Mouse (Mus musculus) forebrain, postnatal 0 days (tissue): ENCODE measurements around the gene Tenm4. TPM values are rescaled to one million over a fixed set of nuclear protein-coding genes. Genes with fewer than 3 reads are reported as not detected.

Experiments used
- ATAC-seq: fragments of 200-750 bp; cut with Nextera tagmentation; 2 replicates; pipeline ENCODE4 v1.8.0; 2017; ENCODE audit warnings: mild to moderate bottlenecking, moderate library complexity
- DNase-seq: peaks from one replicate; pipeline ENCODE4 v3.0.0-alpha.2; 2015
- H3K27ac ChIP-seq: fragments of 300-500 bp; sonication (generic); 2 replicates; pipeline ENCODE4 v1.5.1; 2014; ENCODE audit warnings: low read depth, mild to moderate bottlenecking, antibody characterized with exemption, low read length, moderate library complexity, mixed read lengths
- H3K27me3 ChIP-seq: fragments of 300-500 bp; sonication (generic); 2 replicates; pipeline ENCODE4 v1.6.1; 2014; ENCODE audit warnings: mild to moderate bottlenecking, low read length, mixed read lengths; ENCODE audit not compliant: insufficient read depth
- H3K36me3 ChIP-seq: fragments of 300-500 bp; sonication (generic); 2 replicates; pipeline ENCODE4 v1.6.1; 2014; ENCODE audit warnings: mild to moderate bottlenecking, moderate library complexity; ENCODE audit not compliant: insufficient read depth
- H3K4me1 ChIP-seq: fragments of 300-500 bp; sonication (generic); 2 replicates; pipeline ENCODE4 v1.6.1; 2014; ENCODE audit warnings: antibody characterized with exemption; ENCODE audit not compliant: insufficient read depth
- H3K4me2 ChIP-seq: fragments of 300-500 bp; sonication (generic); 2 replicates; pipeline ENCODE4 v1.6.1; 2014; ENCODE audit warnings: low read depth, mild to moderate bottlenecking, moderate library complexity
- H3K4me3 ChIP-seq: fragments of 300-500 bp; sonication (generic); 2 replicates; pipeline ENCODE4 v1.5.1; 2014; ENCODE audit warnings: low read depth, low read length, mixed read lengths
- H3K9ac ChIP-seq: fragments of 300-500 bp; sonication (generic); 2 replicates; pipeline ENCODE4 v1.6.1; 2014; ENCODE audit warnings: mild to moderate bottlenecking
- H3K9me3 ChIP-seq: fragments of 300-500 bp; sonication (generic); 2 replicates; pipeline ENCODE4 v1.6.1; 2016; ENCODE audit warnings: low read length
- CTCF ChIP-seq: sonication (generic); IDR thresholded peaks from 2 replicates; pipeline ENCODE4 v1.5.1; 2016; ENCODE audit warnings: antibody characterized with exemption, control low read depth, low read depth
- WGBS: fragments of 180-500 bp; shearing (Covaris S2); extraction: QIAGEN DNeasy Blood & Tissue Kit; methylation state at CpG from one replicate; pipeline ENCODE4 v1.1.7; 2014; 5-methylcytosine and 5-hydroxymethylcytosine counted together
- polyA plus RNA-seq: library from polyadenylated mRNA; unstranded; fragments of >200 nt; fragmentation: Nextera tagmentation; extraction: Ambion mirVana; gene quantifications from 2 replicates; pipeline ENCODE4 v1.2.1, GENCODE M21; 2015
- total RNA-seq: library from RNA; depleted of rRNA; stranded (reverse); fragments of >200 nt; gene quantifications from 2 replicates; pipeline ENCODE4 v1.2.3, GENCODE M21; 2014

Tenm4 gene
- total and polyA plus RNA-seq, 2 experiments from 2014 or later, result 50.6 to 69.5 TPM

DNA sequence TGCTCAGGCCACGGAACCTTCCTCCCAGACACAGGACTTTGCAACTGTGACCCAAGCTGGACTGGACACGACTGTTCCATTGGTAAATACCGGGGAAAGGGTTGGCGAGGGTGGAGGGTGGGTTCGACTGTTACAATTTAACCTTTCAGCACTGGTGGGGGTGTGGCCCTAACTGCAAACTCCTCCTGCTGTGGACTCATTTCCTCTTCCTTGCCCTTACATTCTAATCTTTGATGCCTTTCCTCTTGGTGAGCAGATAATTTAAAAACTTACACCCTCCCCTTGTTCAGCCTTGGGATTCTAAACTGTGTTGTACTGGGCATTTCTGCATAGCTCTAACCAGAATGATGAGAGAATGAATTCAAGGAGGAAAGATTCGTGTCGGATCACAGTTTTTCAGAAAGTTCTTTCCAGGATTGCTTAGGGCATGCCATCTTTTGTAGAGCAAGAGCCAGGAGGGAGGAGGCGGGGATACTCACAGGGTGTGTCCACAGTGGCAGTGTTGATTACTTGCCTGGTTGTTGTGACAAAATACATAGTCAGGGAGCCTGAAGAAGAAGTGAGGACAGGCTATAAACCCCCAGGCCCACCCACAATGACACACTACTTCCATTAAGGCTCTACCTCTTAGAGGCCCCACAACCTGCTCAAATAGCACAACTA, 607.0 kb downstream of the Tenm4 start:
- H3K9me3 ChIP-seq, result no peaks in the 10 kb centered on the region
- no peaks in the 10 kb centered on the region for H3K4me1 ChIP-seq
- DNase-seq (no peak), ATAC-seq (no peak)
- no peak overlapping the region for H3K4me3 ChIP-seq
- no peak for TF ChIP-seq CTCF
- H3K36me3 ChIP-seq, result no peaks in the 10 kb centered on the region; the same call in 1 of the 2 replicates
- 89% methylated on average over 8 of the region's 8 CpGs for WGBS
- H3K27me3 ChIP-seq, result no peaks in the 10 kb centered on the region
- no peak overlapping the region for H3K27ac ChIP-seq
- H3K4me2 ChIP-seq, result no peak overlapping the region
- no peak overlapping the region for H3K9ac ChIP-seq

DNA sequence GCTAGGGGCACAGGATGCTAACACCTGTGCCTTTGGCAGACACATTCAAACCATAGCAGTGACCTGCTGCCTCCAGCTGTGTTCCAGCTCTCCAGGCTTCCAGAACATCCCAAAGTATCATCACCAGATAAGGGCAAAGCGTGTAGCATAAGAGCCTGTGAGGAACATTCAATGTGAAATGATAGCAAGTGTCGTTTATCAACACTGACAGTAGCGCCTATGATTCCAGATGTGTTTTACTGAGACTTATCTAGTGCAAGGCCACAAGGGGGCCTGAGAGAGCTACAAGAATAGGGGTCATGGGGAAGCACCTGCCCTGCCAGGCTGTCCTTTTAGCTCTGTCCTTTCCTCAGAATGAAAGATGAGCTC, 607.5 kb downstream of the Tenm4 start:
- no peaks in the 10 kb centered on the region; the same call in 1 of the 2 replicates for H3K36me3 ChIP-seq
- H3K9me3 ChIP-seq, result no peaks in the 10 kb centered on the region
- no peak overlapping the region for H3K4me2 ChIP-seq
- H3K4me1 ChIP-seq, result peaks cover 3% of the 10 kb centered on the region; the same call in 1 of the 2 replicates
- no peak overlapping the region for H3K4me3 ChIP-seq
- H3K9ac ChIP-seq, result no peak overlapping the region
- 82% methylated on average over 3 of the region's 3 CpGs for WGBS
- peak; percentile 51 for TF ChIP-seq CTCF
- ATAC-seq, result no peak
- no peak for DNase-seq
- H3K27me3 ChIP-seq, result no peaks in the 10 kb centered on the region
- H3K27ac ChIP-seq, result no peak overlapping the region

DNA sequence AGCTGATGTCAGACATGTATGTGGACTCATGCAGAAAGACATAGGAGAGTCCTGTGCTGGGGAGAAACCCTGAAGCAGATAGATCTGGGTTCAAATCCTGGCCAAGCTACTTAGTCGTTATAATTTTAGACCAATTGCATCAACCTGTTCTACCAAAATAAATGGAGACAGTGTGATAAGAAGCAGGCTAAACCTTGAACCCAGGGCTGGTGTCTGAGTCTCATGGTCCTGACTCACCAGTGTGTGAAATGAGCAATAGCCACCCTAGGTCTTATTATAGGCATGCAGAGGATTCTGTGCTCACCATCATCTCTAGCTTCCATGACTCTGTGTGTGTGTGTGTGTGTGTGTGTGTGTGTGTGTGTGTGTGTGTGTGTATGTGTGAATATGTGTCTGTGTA, 609.5 kb downstream of the Tenm4 start:
- no peak overlapping the region for H3K27ac ChIP-seq
- H3K9ac ChIP-seq, result no peak overlapping the region
- no peaks in the 10 kb centered on the region for H3K27me3 ChIP-seq
- no peaks in the 10 kb centered on the region for H3K9me3 ChIP-seq
- H3K36me3 ChIP-seq, result no peaks in the 10 kb centered on the region
- no peak overlapping the region for H3K4me2 ChIP-seq
- no peak for TF ChIP-seq CTCF
- DNase-seq, result no peak
- ATAC-seq, result no peak
- 90% methylated on average over 1 of the region's 1 CpGs for WGBS
- H3K4me3 ChIP-seq, result no peak overlapping the region
- H3K4me1 ChIP-seq, result peaks cover 3% of the 10 kb centered on the region; the same call in 1 of the 2 replicates

- H3K36me3 ChIP-seq, result no peaks in the 10 kb centered on the region
- H3K27ac ChIP-seq, result no peak overlapping the region
- no peak for DNase-seq
- H3K4me2 ChIP-seq, result no peak overlapping the region
- ATAC-seq, result no peak
- no peak overlapping the region for H3K4me3 ChIP-seq
- H3K9me3 ChIP-seq, result no peaks in the 10 kb centered on the region
- H3K4me1 ChIP-seq, result peaks cover 8% of the 10 kb centered on the region; the same call in 1 of the 2 replicates
- TF ChIP-seq CTCF, result no peak
- 64% methylated on average over 6 of the region's 6 CpGs for WGBS
- no peaks in the 10 kb centered on the region for H3K27me3 ChIP-seq
- no peak overlapping the region for H3K9ac ChIP-seq
Observed at GRCm38 (mm10) chr7:96781068-96781467, 610.0 kb downstream of the Tenm4 start.

- ATAC-seq (no peak), DNase-seq (no peak)
- Histone ChIP-seq H3K36me3 (no peaks in the 10 kb centered on the region), H3K9me3 (no peaks in the 10 kb centered on the region), H3K4me3 (no peak overlapping the region), H3K4me2 (no peak overlapping the region), H3K27ac (no peak overlapping the region), H3K4me1 (peaks cover 9% of the 10 kb centered on the region; the same call in 1 of the 2 replicates), H3K9ac (no peak overlapping the region), H3K27me3 (no peaks in the 10 kb centered on the region)
- TF ChIP-seq CTCF, result no peak
- 89% methylated on average over 4 of the region's 4 CpGs for WGBS
Observed at GRCm38 (mm10) chr7:96782686-96783085, 611.6 kb downstream of the Tenm4 start.

DNA sequence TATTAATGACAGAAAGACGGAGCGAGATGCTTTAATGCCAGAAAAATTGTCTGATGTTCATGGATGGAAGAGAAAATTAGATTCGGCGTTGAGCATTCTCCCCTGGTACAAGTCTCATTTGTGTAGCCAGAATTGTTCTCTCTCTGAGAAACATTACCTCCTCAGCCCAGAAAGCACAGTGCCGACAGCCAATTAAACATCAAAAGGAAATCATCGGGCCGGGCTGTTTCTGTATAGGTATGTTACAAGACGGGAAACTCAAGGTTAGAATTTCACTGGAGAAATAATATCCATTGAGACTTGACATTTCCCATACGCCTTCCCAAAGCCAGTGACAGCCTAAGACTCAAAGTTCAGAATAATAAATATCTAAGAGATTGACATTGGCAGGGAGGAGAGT, 614.8 kb downstream of the Tenm4 start:
- Histone ChIP-seq H3K4me1 (peaks cover 9% of the 10 kb centered on the region; the same call in 1 of the 2 replicates), H3K4me2 (no peak overlapping the region), H3K27ac (peak overlapping the region; percentile 64), H3K9ac (no peak overlapping the region), H3K36me3 (peaks cover 12% of the 10 kb centered on the region; the same call in 1 of the 2 replicates), H3K9me3 (no peaks in the 10 kb centered on the region), H3K4me3 (no peak overlapping the region), H3K27me3 (no peaks in the 10 kb centered on the region)
- WGBS, result 14% methylated on average over 9 of the region's 9 CpGs
- no peak for TF ChIP-seq CTCF
- ATAC-seq (peak; percentile 26), DNase-seq (peak; percentile 51)

DNA sequence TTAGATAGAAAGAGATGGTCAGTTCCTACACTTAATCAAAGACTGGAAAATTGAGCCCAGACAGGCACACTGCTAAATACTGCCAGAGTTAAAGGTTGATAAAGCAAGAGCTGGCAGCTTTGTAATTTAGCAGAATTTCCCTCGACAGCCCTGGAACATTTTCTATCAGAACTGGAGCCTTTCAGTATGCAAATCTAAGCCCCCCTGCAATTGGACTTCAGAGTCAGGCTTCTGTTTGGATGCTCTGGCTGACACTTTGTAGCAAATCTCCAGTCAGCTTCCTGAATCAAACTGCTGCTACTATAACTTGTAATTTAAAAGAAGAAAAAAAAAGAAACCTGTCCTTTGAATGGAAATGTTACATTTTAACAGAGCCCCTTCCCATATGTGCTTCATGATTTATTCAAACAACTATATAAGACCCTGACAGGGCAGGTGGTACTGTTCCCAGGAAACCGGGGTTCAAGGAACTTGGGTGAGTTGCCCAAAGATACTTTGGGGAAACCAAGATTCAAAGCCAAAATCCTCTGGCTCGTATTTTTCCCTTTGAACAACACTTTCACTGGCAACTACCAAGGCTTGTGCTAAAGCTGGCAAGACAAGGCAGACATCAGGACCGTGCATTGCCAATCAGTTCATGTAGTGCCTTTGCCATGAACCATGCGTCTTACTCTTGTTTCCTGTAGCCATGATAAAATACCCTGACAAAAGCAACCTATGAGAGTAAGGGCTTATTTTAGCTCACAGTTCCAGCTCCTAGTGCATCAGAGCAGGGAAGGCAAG, 615.4 kb downstream of the Tenm4 start:
- Histone ChIP-seq H3K36me3 (peaks cover 12% of the 10 kb centered on the region; the same call in 1 of the 2 replicates), H3K4me1 (peaks cover 9% of the 10 kb centered on the region; the same call in 1 of the 2 replicates), H3K9ac (no peak overlapping the region), H3K27me3 (no peaks in the 10 kb centered on the region), H3K4me2 (no peak overlapping the region), H3K9me3 (no peaks in the 10 kb centered on the region), H3K4me3 (no peak overlapping the region), H3K27ac (peak overlapping the region; percentile 64)
- ATAC-seq, result peak; percentile 86
- WGBS, result 29% methylated on average over 5 of the region's 5 CpGs
- DNase-seq, result peak; percentile 88
- no peak for TF ChIP-seq CTCF
